Mouse (Mus musculus): ENCODE data around the gene Rassf10.

Gene Rassf10

DNA sequence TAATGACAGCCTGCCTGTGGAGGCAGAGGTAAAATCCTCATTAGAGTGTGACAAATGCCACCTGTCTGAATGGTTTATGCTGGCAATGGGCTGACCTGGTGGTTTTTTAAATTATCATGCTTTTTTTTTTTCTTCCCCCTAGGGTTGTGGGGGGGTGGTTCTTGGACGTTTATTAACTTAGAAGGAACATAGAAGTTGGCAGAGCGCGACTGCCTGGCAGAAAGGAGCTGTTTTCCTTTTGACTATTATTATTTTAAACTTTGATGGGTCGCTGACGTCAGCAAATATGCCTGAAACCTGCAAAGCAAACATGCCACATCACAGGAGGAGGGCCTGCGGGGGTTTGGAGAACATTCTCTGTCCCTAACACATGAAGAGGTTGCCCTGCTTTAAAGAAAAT is 3.9 kb downstream of the Rassf10 start:
- no peak for DNase-seq (ENCODE audit: low spot score in 2 of 2)

- DNase-seq (ENCODE audit: low spot score in 2 of 2): no peak
These were observed 12.6 kb downstream of the Rassf10 start for GRCm38 (mm10) chr7:112966382-112966781.

GRCm38 (mm10) chr7:112966786-112967185 is 13.0 kb downstream of the Rassf10 start:
- DNase-seq (ENCODE audit: low spot score in 2 of 2): no peak

- DNase-seq (ENCODE audit: low spot score in 2 of 2): no peak
These were observed 29.6 kb downstream of the Rassf10 start for GRCm38 (mm10) chr7:112983316-112983715.

DNA sequence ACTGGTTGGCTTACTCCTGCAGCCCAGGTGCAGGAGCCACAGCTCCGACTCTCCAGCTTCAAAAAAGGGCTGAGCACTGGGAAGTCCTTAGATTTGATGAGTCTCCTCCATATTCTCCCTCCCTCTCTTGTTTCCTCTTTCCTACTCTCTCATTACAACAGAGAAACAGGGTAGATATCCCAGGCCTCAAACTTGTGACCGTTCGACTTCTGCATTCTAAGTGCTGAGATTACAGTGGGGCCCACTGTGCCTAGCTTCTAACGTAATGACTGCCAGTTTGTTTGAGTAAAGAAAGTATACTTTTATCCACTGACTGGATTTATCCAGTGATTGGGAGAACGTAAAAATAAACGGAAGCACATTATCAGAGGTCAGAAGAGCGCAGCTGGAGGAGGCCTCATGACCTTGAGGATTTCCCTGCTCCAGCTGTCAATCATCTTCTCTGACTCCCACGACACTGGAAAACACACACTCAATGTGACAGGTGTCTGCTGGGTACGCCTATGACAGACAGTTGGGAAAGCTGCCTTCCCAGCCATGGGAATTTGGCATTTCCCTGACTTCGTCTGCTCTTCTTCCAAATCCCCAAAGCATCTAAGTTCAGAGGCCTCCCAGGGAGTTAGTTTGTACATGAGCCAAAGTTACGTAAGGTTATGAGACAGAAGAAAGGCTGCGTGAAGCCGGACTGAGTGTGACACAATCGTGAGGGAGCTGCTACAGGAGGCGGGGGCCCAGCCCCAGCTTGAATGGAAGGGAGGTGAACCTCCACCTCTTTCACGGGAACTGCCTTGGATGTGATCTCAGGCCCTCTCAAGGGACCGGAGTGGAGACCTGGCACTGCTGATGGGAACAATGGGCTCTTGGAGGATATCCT is 31.2 kb downstream of the Rassf10 start:
- DNase-seq (ENCODE audit: low spot score in 2 of 2): no peak

DNA sequence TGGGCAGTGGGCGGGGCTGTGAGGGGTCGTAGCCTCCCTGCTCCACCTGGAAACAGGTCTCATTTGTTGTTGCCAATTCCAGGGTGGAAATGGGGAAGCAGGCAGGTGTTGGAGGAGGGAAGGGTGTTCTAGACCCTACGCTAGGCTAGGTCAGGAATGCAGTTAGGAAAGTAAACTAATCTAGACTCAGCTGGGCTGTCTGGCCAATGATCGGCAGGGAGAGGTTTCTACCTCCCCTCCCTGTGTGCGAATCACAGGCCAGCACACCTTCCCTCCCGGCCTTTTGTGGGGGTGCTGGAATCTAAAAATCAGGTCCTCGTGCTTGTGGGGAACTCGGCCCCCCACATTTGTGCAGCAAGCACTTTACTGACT is 31.8 kb downstream of the Rassf10 start:
- DNase-seq (ENCODE audit: low spot score in 2 of 2): no peak

DNA sequence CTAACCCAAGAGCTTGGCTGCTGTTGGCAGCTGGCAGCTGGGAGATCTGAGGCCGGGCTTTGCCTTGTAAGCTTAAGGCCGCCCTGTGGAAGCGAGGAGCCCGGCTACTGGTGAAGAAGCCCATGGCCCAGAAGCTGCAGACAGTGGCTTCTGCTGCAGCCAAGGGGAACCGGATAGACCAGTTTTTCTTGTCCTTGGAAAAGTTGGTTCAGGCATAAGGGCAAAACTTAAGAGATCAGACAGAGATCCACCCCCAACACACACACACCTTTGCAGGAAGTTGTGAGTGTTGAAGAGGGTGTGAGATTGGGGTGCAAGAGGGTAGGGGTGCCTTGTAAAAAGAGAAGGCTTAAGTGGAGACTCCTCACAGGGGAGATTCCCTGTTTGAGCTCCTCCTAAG is 39.2 kb downstream of the Rassf10 start:
- DNase-seq (ENCODE audit: low spot score in 2 of 2): no peak

GRCm38 (mm10) chr7:113003565-113004255 is 49.9 kb downstream of the Rassf10 start:
- DNase-seq (ENCODE audit: low spot score in 2 of 2): no peak

DNA sequence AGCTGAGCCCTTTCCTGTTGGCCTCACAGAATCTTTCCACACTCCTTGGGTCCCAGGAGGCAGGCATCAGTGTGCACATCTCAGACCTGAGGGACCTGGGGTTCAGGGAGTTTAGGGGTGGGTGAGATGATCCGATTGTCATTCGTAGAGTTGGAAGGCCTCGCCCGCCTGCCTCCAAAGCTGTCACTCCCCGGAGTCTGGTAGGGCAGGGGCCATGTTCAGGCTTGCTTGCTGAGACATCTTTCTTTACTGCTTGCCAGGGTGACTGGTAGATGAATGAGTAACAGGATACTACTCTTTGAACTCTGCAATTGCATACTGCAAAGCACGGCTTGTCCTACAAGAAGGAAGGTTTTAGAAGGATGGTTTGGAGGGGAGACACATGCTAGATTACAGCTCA is 52.0 kb downstream of the Rassf10 start:
- DNase-seq (ENCODE audit: low spot score in 2 of 2): no peak

Measured in spleen, postnatal 14 days (tissue).